Comparison of ENCODE assay signal across 8 mouse cellular contexts in the genomic region with DNA sequence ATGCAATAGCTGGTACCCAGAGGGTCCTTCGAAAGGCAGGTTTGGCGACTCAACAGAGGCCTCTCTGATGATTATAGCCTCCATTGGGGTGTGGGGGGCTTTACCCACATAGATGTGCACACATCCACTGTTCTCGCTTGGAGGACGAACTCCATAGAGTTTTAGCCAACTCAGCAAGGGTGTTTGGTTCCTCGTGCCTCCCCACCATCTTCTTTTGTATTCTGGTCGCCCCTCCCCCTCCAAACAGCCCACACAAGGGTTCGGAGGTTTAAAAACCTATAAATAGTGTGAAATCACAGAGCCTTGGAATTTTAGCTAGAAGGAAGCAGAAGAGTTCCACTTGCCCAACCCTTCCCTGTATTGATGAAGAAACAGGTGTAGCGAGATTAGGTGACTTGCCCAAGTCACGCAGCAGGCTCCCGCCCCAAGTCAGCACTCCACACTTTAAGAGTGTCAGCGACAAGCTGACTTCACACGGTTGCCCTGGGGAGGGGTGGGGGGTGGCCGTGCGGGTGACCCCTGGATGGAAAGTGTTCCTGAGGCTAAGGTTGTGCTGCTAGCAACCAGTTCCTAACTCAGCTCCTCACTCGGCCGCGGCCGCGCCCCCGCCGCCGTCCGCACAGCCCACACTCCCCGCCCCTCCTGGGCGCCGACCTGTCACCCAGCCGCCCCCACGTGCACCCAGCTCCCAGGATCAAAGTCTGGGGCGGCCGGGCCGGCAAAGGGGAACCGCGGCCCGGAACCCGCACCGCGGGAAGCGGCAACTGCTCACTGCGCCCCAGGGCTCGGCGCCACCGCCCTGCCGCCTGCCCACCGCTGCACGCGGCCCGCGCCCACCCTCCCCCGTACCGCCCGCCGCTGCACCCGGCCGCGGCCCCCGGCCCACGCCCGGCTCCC. TPM values are rescaled to one million over a fixed set of nuclear protein-coding genes. Genes with fewer than 3 reads are reported as not detected.
DNase-seq lines count a peak whose midpoint lies in the region; ATAC-seq and TF ChIP-seq lines count a peak whose summit lies in the region.

No protein-coding gene starts in this region.

- H3ac ChIP-seq in C2C12 (ENCODE audit: control insufficient read depth, insufficient read length, low read depth) = peak overlapping the region; percentile 67

- H3K9ac ChIP-seq in hindbrain, embryonic 11.5 days (ENCODE audit: low read depth, low read length) = peak overlapping the region; percentile 68
- peak overlapping the region; percentile 77 for H3K9ac ChIP-seq in limb, embryonic 13.5 days
- peak overlapping the region; percentile 63; the same call in 1 of the 2 replicates for H3K9ac ChIP-seq in midbrain, embryonic 14.5 days (replicated peaks; ENCODE audit: low read length)

- H3K79me3 ChIP-seq in C2C12 (ENCODE audit: low read depth) = peaks cover 6% of the 10 kb centered on the region

- peaks cover 16% of the 10 kb centered on the region for H3K36me3 ChIP-seq in C2C12 (ENCODE audit: control insufficient read depth, insufficient read depth)
- H3K36me3 ChIP-seq in hindbrain, embryonic 11.5 days (ENCODE audit: control insufficient read depth, insufficient read depth, low read length) = no peaks in the 10 kb centered on the region
- peaks cover 14% of the 10 kb centered on the region for H3K36me3 ChIP-seq in limb, embryonic 13.5 days
- H3K36me3 ChIP-seq in midbrain, embryonic 14.5 days (ENCODE audit: control insufficient read depth, insufficient read depth, low read length) = peaks cover 9% of the 10 kb centered on the region; the same call in 1 of the 2 replicates

- H3K79me2 ChIP-seq in C2C12 (ENCODE audit: control insufficient read depth, insufficient read depth) = peaks cover 28% of the 10 kb centered on the region

- TF ChIP-seq CTCF in C2C12 (IDR thresholded peaks at IDR 0.05; ENCODE audit: control insufficient read depth, insufficient read depth, insufficient read length) = no peak

- peak overlapping the region; percentile 91 for H3K4me2 ChIP-seq in hindbrain, embryonic 11.5 days (replicated peaks; ENCODE audit: low read depth, low read length)
- peak overlapping the region; percentile 94 for H3K4me2 ChIP-seq in limb, embryonic 13.5 days (replicated peaks)
- H3K4me2 ChIP-seq in midbrain, embryonic 14.5 days (ENCODE audit: low read length) = peak overlapping the region; percentile 93

- no peaks in the 10 kb centered on the region for H3K9me3 ChIP-seq in hindbrain, embryonic 11.5 days (ENCODE audit: control insufficient read depth, low read length)
- H3K9me3 ChIP-seq in limb, embryonic 13.5 days = no peaks in the 10 kb centered on the region
- H3K9me3 ChIP-seq in midbrain, embryonic 14.5 days (ENCODE audit: control insufficient read depth, low read length) = no peaks in the 10 kb centered on the region

- peak; percentile 55 for DNase-seq in embryo, embryonic 10 days (ENCODE audit: low spot score)
- no peak for DNase-seq in embryo, embryonic 11 days
- peak; percentile 43 for DNase-seq in cerebellum, postnatal 10 days
- peak; percentile 4 for DNase-seq in hindbrain, embryonic 11.5 days (ENCODE audit: low spot score)
- no peak for DNase-seq in midbrain, embryonic 14.5 days
- no peak for DNase-seq in c-Kit-positive CD71-positive TER-119-positive erythroid progenitor cells, embryonic 14.5 days (ENCODE audit: low spot score)

- H3K27ac ChIP-seq in hindbrain, embryonic 11.5 days (ENCODE audit: low read depth, low read length) = no peak overlapping the region; the same call in 1 of the 2 replicates
- no peak overlapping the region for H3K27ac ChIP-seq in limb, embryonic 13.5 days
- 0 out of 2 replicates have a peak overlapping the region, but pooled peaks have one; percentile 20 for H3K27ac ChIP-seq in midbrain, embryonic 14.5 days (replicated peaks; ENCODE audit: low read depth, low read length)

- no peaks in the 10 kb centered on the region for H3K27me3 ChIP-seq in C2C12 (ENCODE audit: control insufficient read depth, insufficient read depth, insufficient read length)
- H3K27me3 ChIP-seq in hindbrain, embryonic 11.5 days (ENCODE audit: control insufficient read depth, insufficient read depth, low read length) = no peaks in the 10 kb centered on the region
- 0 out of 2 replicates have a peak, but pooled peaks cover 2% of the 10 kb centered on the region for H3K27me3 ChIP-seq in limb, embryonic 13.5 days
- no peaks in the 10 kb centered on the region for H3K27me3 ChIP-seq in midbrain, embryonic 14.5 days (ENCODE audit: control insufficient read depth, insufficient read depth, low read length)

- peak; percentile 73 for ATAC-seq in hindbrain, embryonic 11.5 days (ENCODE audit: low FRiP score)
- ATAC-seq in limb, embryonic 13.5 days (ENCODE audit: low FRiP score, low read depth) = peak; percentile 72
- peak; percentile 57 for ATAC-seq in midbrain, embryonic 14.5 days (ENCODE audit: low FRiP score, low TSS enrichment)

- WGBS in hindbrain, embryonic 11.5 days = 4% methylated on average over 42 of the region's 58 CpGs
- 4% methylated on average over 38 of the region's 58 CpGs for WGBS in limb, embryonic 13.5 days
- WGBS in midbrain, embryonic 14.5 days = 6% methylated on average over 33 of the region's 58 CpGs

- H3K4me3 ChIP-seq in C2C12 (ENCODE audit: insufficient read depth, poor library complexity, severe bottlenecking) = peak overlapping the region; percentile 29
- H3K4me3 ChIP-seq in hindbrain, embryonic 11.5 days (ENCODE audit: low read depth, low read length) = peak overlapping the region; percentile 95
- H3K4me3 ChIP-seq in limb, embryonic 13.5 days = peak overlapping the region; percentile 94
- H3K4me3 ChIP-seq in midbrain, embryonic 14.5 days (replicated peaks; ENCODE audit: low read depth, low read length) = peak overlapping the region; percentile 90

- peaks cover 8% of the 10 kb centered on the region for H3K4me1 ChIP-seq in hindbrain, embryonic 11.5 days (replicated peaks; ENCODE audit: control insufficient read depth, insufficient read depth, low read length)
- peaks cover 38% of the 10 kb centered on the region for H3K4me1 ChIP-seq in limb, embryonic 13.5 days
- H3K4me1 ChIP-seq in midbrain, embryonic 14.5 days (ENCODE audit: control insufficient read depth, insufficient read depth, low read length) = peaks cover 30% of the 10 kb centered on the region

TF ChIP-seq in C2C12, 6 proteins besides CTCF, POLR2A, EP300 and RAD21:
- TF ChIP-seq FOSL1 (IDR thresholded peaks at IDR 0.05; ENCODE audit: insufficient read depth, low read length, poor library complexity, severe bottlenecking) = no peak
- no peak for TF ChIP-seq MYOG (IDR thresholded peaks at IDR 0.05; ENCODE audit: control insufficient read depth, extremely low read depth, insufficient read length)
- TF ChIP-seq MYOD1 (IDR thresholded peaks at IDR 0.05; ENCODE audit: control insufficient read depth, insufficient read length, low read depth) = no peak
- TF ChIP-seq MAX (IDR thresholded peaks at IDR 0.05) = no peak
- no peak for TF ChIP-seq CEBPB (IDR thresholded peaks at IDR 0.05; ENCODE audit: low read depth)

RNA-seq across cellular contexts. Expression of gene Slc30a1, which starts 0.7 kb away (rescaled TPM):
- 3.5 TPM for polyA plus RNA-seq in C2C12 (2012; fragmentation: generic; extraction: Trizol)
- polyA plus RNA-seq in hindbrain, embryonic 11.5 days (2014; fragmentation: Nextera tagmentation; extraction: Ambion mirVana) = 1.9 and 2.6 TPM in 2 replicates
- 1.7 and 2.5 TPM in 2 replicates for polyA plus RNA-seq in limb, embryonic 13.5 days (2015; fragmentation: Nextera tagmentation; extraction: Ambion mirVana)
- polyA plus RNA-seq in midbrain, embryonic 14.5 days (2014; fragmentation: Nextera tagmentation; extraction: Ambion mirVana) = 2.3 and 2.9 TPM in 2 replicates

Comparison
In these comparisons a context has a peak if more than half of its experiments do, and no peak if none do; other contexts are left out.
1. DNase-seq: peak in embryo, embryonic 10 days (single experiment), cerebellum, postnatal 10 days (2 of 2) and hindbrain, embryonic 11.5 days (single experiment); none in embryo, embryonic 11 days (single experiment), midbrain, embryonic 14.5 days (single experiment) and c-Kit-positive CD71-positive TER-119-positive erythroid progenitor cells, embryonic 14.5 days (single experiment).
2. H3K4me3 ChIP-seq: peak in every context shown above with its lines; median percentile 95 in hindbrain, embryonic 11.5 days; 94 in limb, embryonic 13.5 days; 90 in midbrain, embryonic 14.5 days; 29 in C2C12.
3. Peak in every context shown above with its lines, with median percentiles within 50 percentile points of each other: ATAC-seq, H3K4me2 ChIP-seq and H3K9ac ChIP-seq.